Mouse (Mus musculus): ENCODE measurements around the gene Eva1b. TPM values are rescaled to one million over a fixed set of nuclear protein-coding genes. Genes with fewer than 3 reads are reported as not detected.

The Eva1b gene
- total and polyA plus RNA-seq, 2 experiments from 2014 or later: 11.6 to 25.6 TPM

DNA sequence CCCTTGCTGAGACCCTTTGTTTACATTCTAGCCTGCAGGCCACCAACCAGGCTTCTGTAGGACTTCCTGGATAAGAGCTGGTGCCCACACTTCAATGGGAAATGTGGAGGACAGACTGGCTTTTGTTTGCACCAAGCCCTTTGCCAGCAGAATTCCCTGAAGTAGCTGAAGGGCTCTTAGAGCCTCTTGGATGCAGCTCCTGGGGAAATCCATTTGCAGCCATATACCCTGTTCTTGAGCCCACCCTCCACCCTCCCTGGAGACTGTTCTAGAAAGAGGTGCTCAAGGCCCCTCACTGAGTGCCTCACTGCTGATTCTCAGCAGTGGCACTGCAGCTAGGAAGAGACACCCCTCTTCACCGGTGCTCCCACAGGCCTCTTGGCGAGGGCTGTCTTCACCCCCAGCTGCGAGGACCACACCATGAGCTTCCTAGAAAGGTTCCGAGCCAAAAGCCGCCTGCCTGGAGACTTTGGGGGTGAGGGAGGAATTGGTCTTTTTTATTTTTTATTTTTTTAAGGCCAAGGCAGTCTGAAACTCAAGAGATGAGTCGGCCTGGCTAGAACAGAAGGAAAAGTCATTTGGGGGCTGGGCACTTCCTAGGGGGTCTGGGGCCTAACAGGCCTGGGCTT, 14.8 kb upstream of the Eva1b start:
- Histone ChIP-seq H3K9ac (replicated peaks; ENCODE audit: low read length) (no peak overlapping the region), H3K9me3 (ENCODE audit: low read length) (no peaks in the 10 kb centered on the region), H3K27ac (peak overlapping the region; percentile 71), H3K27me3 (ENCODE audit: insufficient read depth, low read length) (no peaks in the 10 kb centered on the region), H3K4me2 (ENCODE audit: low read depth, low read length) (no peak overlapping the region), H3K4me1 (ENCODE audit: insufficient read depth, low read length) (peaks cover 15% of the 10 kb centered on the region; the same call in 1 of the 2 replicates), H3K4me3 (ENCODE audit: low read length) (no peak overlapping the region), H3K36me3 (ENCODE audit: insufficient read depth, low read length) (peaks cover 43% of the 10 kb centered on the region)
- 0 out of 2 replicates have a peak, but pooled peaks have one; percentile 4 for ATAC-seq
- WGBS: 65% methylated on average over 6 of the region's 6 CpGs
- DNase-seq (ENCODE audit: low spot score): no peak
- TF ChIP-seq CTCF (IDR thresholded peaks at IDR 0.05; ENCODE audit: low read depth): no peak

DNA sequence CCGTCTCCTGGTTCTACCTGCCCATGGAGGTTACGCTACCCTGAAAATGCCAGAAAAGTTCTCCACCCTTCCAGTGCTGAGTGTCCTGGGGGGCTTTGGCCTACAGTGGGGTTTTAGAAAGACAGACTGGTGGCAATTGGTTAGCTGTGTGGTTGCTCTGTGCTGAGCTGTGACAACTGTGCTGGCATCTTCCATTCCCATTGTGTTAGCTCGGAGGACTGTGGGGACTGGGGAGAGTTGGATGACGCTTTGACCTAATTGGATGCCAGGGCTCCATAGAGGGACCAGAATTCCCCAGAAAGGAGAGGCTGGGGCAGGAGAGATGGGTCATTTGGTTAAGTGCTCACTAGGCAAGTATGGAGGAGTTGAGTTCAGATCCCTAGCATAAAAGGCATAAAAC, 13.3 kb upstream of the Eva1b start:
- H3K9me3 ChIP-seq (ENCODE audit: low read length): no peaks in the 10 kb centered on the region
- no peak for TF ChIP-seq CTCF (IDR thresholded peaks at IDR 0.05; ENCODE audit: low read depth)
- 89% methylated on average over 4 of the region's 4 CpGs for WGBS
- no peaks in the 10 kb centered on the region for H3K27me3 ChIP-seq (ENCODE audit: insufficient read depth, low read length)
- H3K27ac ChIP-seq: no peak overlapping the region
- ATAC-seq (no peak), DNase-seq (ENCODE audit: low spot score) (no peak)
- H3K4me1 ChIP-seq (ENCODE audit: insufficient read depth, low read length): peaks cover 15% of the 10 kb centered on the region; the same call in 1 of the 2 replicates
- H3K4me2 ChIP-seq (ENCODE audit: low read depth, low read length): no peak overlapping the region
- H3K36me3 ChIP-seq (ENCODE audit: insufficient read depth, low read length): peaks cover 47% of the 10 kb centered on the region
- no peak overlapping the region for H3K9ac ChIP-seq (replicated peaks; ENCODE audit: low read length)
- no peak overlapping the region for H3K4me3 ChIP-seq (ENCODE audit: low read length)

DNA sequence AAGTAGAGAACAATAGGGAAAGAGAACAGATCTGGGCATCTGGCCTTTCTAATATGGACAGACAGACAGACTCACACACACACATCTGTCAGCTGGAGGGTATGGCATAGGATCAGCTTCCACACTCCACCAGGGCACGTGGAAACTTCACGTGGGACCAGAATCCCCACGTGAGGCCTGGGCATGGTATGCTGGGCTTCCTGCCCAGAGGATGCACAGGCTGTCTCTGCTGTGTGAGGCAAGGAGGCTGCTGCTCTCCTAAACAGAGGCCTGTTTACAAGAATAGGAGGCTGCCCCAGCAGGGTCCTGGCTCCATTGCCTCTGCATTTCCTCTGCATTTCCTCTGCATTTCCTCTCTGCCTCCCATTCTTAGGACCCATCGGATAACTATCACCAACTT, 12.9 kb upstream of the Eva1b start:
- Histone ChIP-seq H3K27me3 (ENCODE audit: insufficient read depth, low read length) (no peaks in the 10 kb centered on the region), H3K9ac (replicated peaks; ENCODE audit: low read length) (no peak overlapping the region), H3K4me1 (ENCODE audit: insufficient read depth, low read length) (peaks cover 15% of the 10 kb centered on the region; the same call in 1 of the 2 replicates), H3K4me2 (ENCODE audit: low read depth, low read length) (no peak overlapping the region), H3K9me3 (ENCODE audit: low read length) (no peaks in the 10 kb centered on the region), H3K27ac (no peak overlapping the region), H3K36me3 (ENCODE audit: insufficient read depth, low read length) (peaks cover 47% of the 10 kb centered on the region), H3K4me3 (ENCODE audit: low read length) (no peak overlapping the region)
- no peak for TF ChIP-seq CTCF (IDR thresholded peaks at IDR 0.05; ENCODE audit: low read depth)
- 74% methylated on average over 4 of the region's 4 CpGs for WGBS
- no peak for DNase-seq (ENCODE audit: low spot score)
- no peak for ATAC-seq

DNA sequence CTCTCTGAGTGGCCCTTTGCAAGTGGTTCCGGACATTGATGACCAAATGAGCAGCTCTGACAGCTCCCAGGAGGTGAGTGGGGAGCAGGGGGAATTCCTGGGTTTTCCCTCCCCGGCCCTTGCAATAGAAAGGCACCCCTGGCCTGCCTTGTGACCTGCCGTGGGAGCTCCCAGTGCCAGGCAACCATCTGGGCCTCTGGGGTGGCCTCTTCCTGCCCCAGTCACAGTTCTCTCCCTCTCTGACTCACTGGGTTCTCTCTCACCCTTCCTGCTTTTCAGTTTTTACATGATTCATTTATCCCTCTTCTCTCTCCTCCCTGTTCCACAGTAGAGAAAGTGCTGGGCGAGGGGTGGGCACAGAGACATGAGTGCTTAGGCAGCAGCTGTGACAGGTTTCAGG, 9.8 kb upstream of the Eva1b start:
- Histone ChIP-seq H3K9me3 (ENCODE audit: low read length) (no peaks in the 10 kb centered on the region), H3K4me2 (ENCODE audit: low read depth, low read length) (no peak overlapping the region), H3K9ac (replicated peaks; ENCODE audit: low read length) (no peak overlapping the region), H3K36me3 (ENCODE audit: insufficient read depth, low read length) (peaks cover 48% of the 10 kb centered on the region), H3K4me3 (ENCODE audit: low read length) (no peak overlapping the region), H3K4me1 (ENCODE audit: insufficient read depth, low read length) (0 out of 2 replicates have a peak, but pooled peaks cover under 1% of the 10 kb centered on the region), H3K27ac (no peak overlapping the region), H3K27me3 (ENCODE audit: insufficient read depth, low read length) (no peaks in the 10 kb centered on the region)
- TF ChIP-seq CTCF (IDR thresholded peaks at IDR 0.05; ENCODE audit: low read depth): no peak
- WGBS: 77% methylated on average over 4 of the region's 4 CpGs
- ATAC-seq: no peak
- no peak for DNase-seq (ENCODE audit: low spot score)

DNA sequence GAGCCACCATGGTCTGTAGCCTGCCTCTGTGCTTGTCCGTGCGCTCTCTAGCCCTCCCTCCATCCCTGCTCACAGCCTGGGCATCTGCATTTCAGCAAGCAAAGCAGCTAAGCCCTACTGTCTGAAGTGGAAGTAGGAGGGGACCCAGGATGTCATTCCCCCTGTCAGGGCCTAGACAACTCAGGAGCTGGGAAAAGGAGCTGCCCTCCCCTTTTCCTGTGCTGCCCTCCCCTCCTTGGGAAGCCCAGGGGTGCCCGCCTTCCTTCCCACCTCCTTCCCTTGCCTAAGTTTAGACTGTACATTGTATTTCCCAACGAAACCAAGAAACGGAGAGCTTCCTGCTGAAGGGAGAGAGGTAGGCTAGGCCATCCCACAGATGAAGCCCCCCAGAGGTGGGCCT, 6.5 kb upstream of the Eva1b start:
- no peak for TF ChIP-seq CTCF (IDR thresholded peaks at IDR 0.05; ENCODE audit: low read depth)
- no peaks in the 10 kb centered on the region for H3K4me1 ChIP-seq (ENCODE audit: insufficient read depth, low read length)
- H3K27ac ChIP-seq: no peak overlapping the region
- ATAC-seq: no peak
- no peaks in the 10 kb centered on the region for H3K27me3 ChIP-seq (ENCODE audit: insufficient read depth, low read length)
- 86% methylated on average over 5 of the region's 5 CpGs for WGBS
- no peak for DNase-seq (ENCODE audit: low spot score)
- H3K4me3 ChIP-seq (ENCODE audit: low read length): no peak overlapping the region
- H3K9me3 ChIP-seq (ENCODE audit: low read length): no peaks in the 10 kb centered on the region
- no peak overlapping the region for H3K4me2 ChIP-seq (ENCODE audit: low read depth, low read length)
- peaks cover 38% of the 10 kb centered on the region for H3K36me3 ChIP-seq (ENCODE audit: insufficient read depth, low read length)
- no peak overlapping the region for H3K9ac ChIP-seq (replicated peaks; ENCODE audit: low read length)

DNA sequence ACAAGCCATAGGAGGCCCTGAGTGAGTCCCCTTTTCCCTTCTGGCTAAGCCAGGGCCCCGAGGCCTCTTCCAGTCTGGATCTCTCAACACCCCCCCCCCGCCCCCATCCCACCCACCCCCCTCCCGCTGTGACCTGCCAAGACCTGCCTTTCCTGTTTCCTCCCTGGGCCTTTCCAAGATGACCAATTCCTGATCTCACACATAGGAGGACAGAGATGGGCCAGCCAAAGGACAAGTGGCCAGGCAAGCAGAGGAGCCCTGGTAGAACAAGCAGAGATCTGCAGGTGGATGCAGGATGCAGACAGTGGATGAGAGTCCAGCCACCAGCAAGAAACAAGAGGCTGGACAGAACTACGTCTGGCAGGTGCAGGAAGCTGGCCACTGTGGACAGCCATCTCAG, 2.1 kb upstream of the Eva1b start:
- Histone ChIP-seq H3K36me3 (ENCODE audit: insufficient read depth, low read length) (no peaks in the 10 kb centered on the region), H3K9ac (replicated peaks; ENCODE audit: low read length) (no peak overlapping the region), H3K4me1 (ENCODE audit: insufficient read depth, low read length) (peaks cover 3% of the 10 kb centered on the region; the same call in 1 of the 2 replicates), H3K27me3 (ENCODE audit: insufficient read depth, low read length) (no peaks in the 10 kb centered on the region), H3K4me3 (ENCODE audit: low read length) (no peak overlapping the region), H3K9me3 (ENCODE audit: low read length) (no peaks in the 10 kb centered on the region), H3K4me2 (ENCODE audit: low read depth, low read length) (no peak overlapping the region), H3K27ac (no peak overlapping the region)
- 68% methylated on average over 4 of the region's 4 CpGs for WGBS
- DNase-seq (ENCODE audit: low spot score) (no peak), ATAC-seq (no peak)
- TF ChIP-seq CTCF (IDR thresholded peaks at IDR 0.05; ENCODE audit: low read depth): no peak

DNA sequence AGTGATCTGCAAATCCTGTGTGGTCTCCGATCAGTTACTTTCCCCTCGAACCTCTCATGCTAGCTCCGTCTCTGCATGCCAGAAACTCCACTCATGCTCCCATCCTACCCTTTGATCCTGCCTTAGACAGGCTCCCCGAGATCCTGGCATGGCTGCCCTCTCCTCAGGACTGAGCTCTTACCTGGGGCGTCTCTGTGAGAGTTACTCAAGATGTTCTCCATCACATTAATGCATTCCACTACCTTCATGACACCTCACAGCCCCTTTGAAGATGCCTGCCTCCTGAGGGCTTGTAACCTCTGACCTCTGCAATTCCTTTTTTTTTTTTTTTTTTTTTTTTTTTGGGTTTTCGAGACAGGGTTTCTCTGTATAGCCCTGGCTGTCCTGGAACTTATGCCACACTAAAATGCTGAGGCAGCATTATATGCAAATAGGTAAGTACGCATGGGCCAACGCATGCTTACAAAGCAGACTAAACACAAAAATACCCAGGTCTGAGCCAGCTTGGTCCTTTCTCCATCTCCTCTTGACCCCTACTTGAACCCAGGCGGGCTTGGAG, 491 bp upstream of the Eva1b start:
- no peak for TF ChIP-seq CTCF (IDR thresholded peaks at IDR 0.05; ENCODE audit: low read depth)
- ATAC-seq (no peak), DNase-seq (ENCODE audit: low spot score) (no peak)
- H3K27ac ChIP-seq: no peak overlapping the region
- 54% methylated on average over 9 of the region's 9 CpGs for WGBS
- H3K27me3 ChIP-seq (ENCODE audit: insufficient read depth, low read length): no peaks in the 10 kb centered on the region
- peaks cover 3% of the 10 kb centered on the region; the same call in 1 of the 2 replicates for H3K4me1 ChIP-seq (ENCODE audit: insufficient read depth, low read length)
- no peak overlapping the region for H3K4me2 ChIP-seq (ENCODE audit: low read depth, low read length)
- no peaks in the 10 kb centered on the region for H3K36me3 ChIP-seq (ENCODE audit: insufficient read depth, low read length)
- no peak overlapping the region for H3K4me3 ChIP-seq (ENCODE audit: low read length)
- no peak overlapping the region for H3K9ac ChIP-seq (replicated peaks; ENCODE audit: low read length)
- H3K9me3 ChIP-seq (ENCODE audit: low read length): no peaks in the 10 kb centered on the region
